8 mouse cellular contexts compared by ENCODE assay signal in the genomic region with DNA sequence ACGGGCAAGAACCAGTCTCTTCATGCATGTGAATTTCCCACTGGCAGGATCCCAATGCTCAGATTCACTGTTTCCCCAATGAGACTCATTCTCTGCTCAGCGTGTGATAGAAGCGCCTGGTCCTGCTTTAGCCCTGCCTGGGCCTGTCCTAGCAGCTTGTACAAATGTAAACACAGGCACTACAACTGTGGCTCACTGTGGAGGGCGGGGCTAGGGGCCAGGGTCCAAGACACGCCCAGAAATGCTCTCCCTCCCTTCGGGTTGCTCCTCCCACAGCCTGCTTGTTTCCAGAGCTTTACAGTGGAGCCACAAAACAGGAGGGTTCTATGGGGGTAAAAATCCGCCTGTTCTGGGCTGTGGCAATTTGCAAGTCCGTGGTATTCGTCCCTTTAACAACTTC.
DNase-seq lines count a peak whose midpoint lies in the region; ATAC-seq and TF ChIP-seq lines count a peak whose summit lies in the region.

No protein-coding gene starts in this region.

- H3K4me1 ChIP-seq in ES-E14 (ENCODE audit: control insufficient read depth in 2 of 2, insufficient read depth in 2 of 2, low read length in 2 of 2, poor library complexity in 1 of 2) = peaks cover 10 to 25% of the 10 kb centered on the region in 2 experiments
- peaks cover 19% of the 10 kb centered on the region; the same call in 1 of the 2 replicates for H3K4me1 ChIP-seq in forebrain, embryonic 14.5 days (ENCODE audit: control insufficient read depth, insufficient read depth, low read length)
- H3K4me1 ChIP-seq in hindbrain, embryonic 13.5 days (replicated peaks) = peaks cover 21% of the 10 kb centered on the region
- peaks cover 20% of the 10 kb centered on the region for H3K4me1 ChIP-seq in limb, embryonic 14.5 days (ENCODE audit: control insufficient read depth, insufficient read depth, low read length)
- peaks cover 16% of the 10 kb centered on the region for H3K4me1 ChIP-seq in midbrain, embryonic 14.5 days (ENCODE audit: control insufficient read depth, insufficient read depth, low read length)

- peak; percentile 89 for DNase-seq in ES-E14 (ENCODE audit: low read depth, low spot score)
- DNase-seq in forebrain, embryonic 14.5 days (ENCODE audit: low spot score) = peak; percentile 89
- peak; percentile 80 for DNase-seq in limb, embryonic 14.5 days (ENCODE audit: low spot score)
- peak; percentile 68 for DNase-seq in midbrain, embryonic 14.5 days
- DNase-seq in thymus, postnatal 25 days = peak; percentile 73
- DNase-seq in left cerebral cortex, adult 2 months (ENCODE audit: extremely low spot score in 1 of 2, low spot score in 2 of 2) = no peak

- no peaks in the 10 kb centered on the region for H3K9me3 ChIP-seq in ES-E14 (ENCODE audit: control insufficient read depth, insufficient read depth, low read depth, low read length)
- no peaks in the 10 kb centered on the region for H3K9me3 ChIP-seq in forebrain, embryonic 14.5 days (replicated peaks; ENCODE audit: control insufficient read depth, low read length)
- H3K9me3 ChIP-seq in hindbrain, embryonic 13.5 days = no peaks in the 10 kb centered on the region
- no peaks in the 10 kb centered on the region for H3K9me3 ChIP-seq in limb, embryonic 14.5 days (ENCODE audit: control insufficient read depth, low read length)
- no peaks in the 10 kb centered on the region for H3K9me3 ChIP-seq in midbrain, embryonic 14.5 days (ENCODE audit: control insufficient read depth, low read length)

- H3K9ac ChIP-seq in ES-E14 (ENCODE audit: insufficient read depth, low read depth, low read length, poor library complexity, severe bottlenecking) = peak overlapping the region; percentile 63; the same call in 1 of the 2 replicates
- no peak overlapping the region for H3K9ac ChIP-seq in forebrain, embryonic 14.5 days (ENCODE audit: low read length)
- H3K9ac ChIP-seq in hindbrain, embryonic 13.5 days = no peak overlapping the region
- H3K9ac ChIP-seq in limb, embryonic 14.5 days (ENCODE audit: low read depth, low read length, severe bottlenecking) = no peak overlapping the region
- no peak overlapping the region for H3K9ac ChIP-seq in midbrain, embryonic 14.5 days (replicated peaks; ENCODE audit: low read length)

- no peak for TF ChIP-seq CTCF in left cerebral cortex, adult 2 months (IDR thresholded peaks at IDR 0.05)

- peak overlapping the region; percentile 74; the same call in 1 of the 2 replicates for H3K27ac ChIP-seq in ES-E14 (ENCODE audit: insufficient read depth, low read depth, low read length, poor library complexity, severe bottlenecking)
- peak overlapping the region; percentile 39; the same call in 1 of the 2 replicates for H3K27ac ChIP-seq in forebrain, embryonic 14.5 days (ENCODE audit: low read depth, low read length)
- H3K27ac ChIP-seq in hindbrain, embryonic 13.5 days = no peak overlapping the region
- H3K27ac ChIP-seq in limb, embryonic 14.5 days (replicated peaks; ENCODE audit: low read depth, low read length) = no peak overlapping the region
- H3K27ac ChIP-seq in midbrain, embryonic 14.5 days (replicated peaks; ENCODE audit: low read depth, low read length) = no peak overlapping the region
- H3K27ac ChIP-seq in left cerebral cortex, adult 2 months = no peak overlapping the region

- in situ Hi-C loops in ES-E14 (cut with MboI; ENCODE audit: low sequenced_read_pairs in 2 of 2, unreplicated experiment in 2 of 2) = no loop called here

- no peak for TF ChIP-seq POLR2A in limb, embryonic 14.5 days (IDR thresholded peaks at IDR 0.05; ENCODE audit: borderline replicate concordance, extremely low read depth, insufficient read depth, insufficient read length)

- intact Hi-C loops in left cerebral cortex, adult 2 months (cut with DNase I) = no loop called here

- WGBS in forebrain, embryonic 14.5 days = 12% methylated on average over 9 of the region's 9 CpGs
- 30% methylated on average over 9 of the region's 9 CpGs for WGBS in hindbrain, embryonic 13.5 days
- 15% methylated on average over 9 of the region's 9 CpGs for WGBS in limb, embryonic 14.5 days
- 31% methylated on average over 9 of the region's 9 CpGs for WGBS in midbrain, embryonic 14.5 days

- no peaks in the 10 kb centered on the region for H3K36me3 ChIP-seq in ES-E14 (ENCODE audit: control insufficient read depth, insufficient read depth, low read length, poor library complexity, severe bottlenecking)
- H3K36me3 ChIP-seq in forebrain, embryonic 14.5 days (ENCODE audit: control insufficient read depth, insufficient read depth, low read length) = no peaks in the 10 kb centered on the region
- no peaks in the 10 kb centered on the region for H3K36me3 ChIP-seq in hindbrain, embryonic 13.5 days
- no peaks in the 10 kb centered on the region for H3K36me3 ChIP-seq in limb, embryonic 14.5 days (ENCODE audit: control insufficient read depth, insufficient read depth, low read length)
- H3K36me3 ChIP-seq in midbrain, embryonic 14.5 days (ENCODE audit: control insufficient read depth, insufficient read depth, low read length) = no peaks in the 10 kb centered on the region

- no peaks in the 10 kb centered on the region for H3K27me3 ChIP-seq in forebrain, embryonic 14.5 days (replicated peaks; ENCODE audit: control insufficient read depth, insufficient read depth, low read length)
- H3K27me3 ChIP-seq in hindbrain, embryonic 13.5 days = no peaks in the 10 kb centered on the region
- no peaks in the 10 kb centered on the region for H3K27me3 ChIP-seq in limb, embryonic 14.5 days (ENCODE audit: control insufficient read depth, insufficient read depth, low read length)
- no peaks in the 10 kb centered on the region for H3K27me3 ChIP-seq in midbrain, embryonic 14.5 days (ENCODE audit: control insufficient read depth, insufficient read depth, low read length)

- ATAC-seq in cerebellum, adult (ENCODE audit: insufficient number of reproducible peaks, low FRiP score, low TSS enrichment) = peak; percentile 69
- peak; percentile 91 for ATAC-seq in forebrain, embryonic 14.5 days
- ATAC-seq in hindbrain, embryonic 13.5 days (ENCODE audit: low FRiP score) = peak; percentile 86
- peak; percentile 75; the same call in 1 of the 2 replicates for ATAC-seq in limb, embryonic 14.5 days (ENCODE audit: low FRiP score, low read depth)
- peak; percentile 76 for ATAC-seq in midbrain, embryonic 14.5 days (ENCODE audit: low FRiP score, low TSS enrichment)

- no peak overlapping the region for H3K4me2 ChIP-seq in forebrain, embryonic 14.5 days (ENCODE audit: low read length)
- no peak overlapping the region for H3K4me2 ChIP-seq in hindbrain, embryonic 13.5 days
- H3K4me2 ChIP-seq in limb, embryonic 14.5 days (replicated peaks; ENCODE audit: low read depth, low read length, severe bottlenecking) = no peak overlapping the region
- no peak overlapping the region for H3K4me2 ChIP-seq in midbrain, embryonic 14.5 days (ENCODE audit: low read length)

- H3K4me3 ChIP-seq in ES-E14 (ENCODE audit: insufficient read depth in 1 of 2, low read depth in 1 of 2, low read length in 2 of 2, poor library complexity in 1 of 2, severe bottlenecking in 1 of 2) = no peak overlapping the region
- no peak overlapping the region for H3K4me3 ChIP-seq in forebrain, embryonic 14.5 days (ENCODE audit: low read depth, low read length)
- H3K4me3 ChIP-seq in hindbrain, embryonic 13.5 days = no peak overlapping the region
- no peak overlapping the region for H3K4me3 ChIP-seq in limb, embryonic 14.5 days (replicated peaks; ENCODE audit: low read length)
- H3K4me3 ChIP-seq in midbrain, embryonic 14.5 days (replicated peaks; ENCODE audit: low read depth, low read length) = no peak overlapping the region
- no peak overlapping the region for H3K4me3 ChIP-seq in left cerebral cortex, adult 2 months

TF ChIP-seq in ES-E14, 5 proteins besides CTCF, POLR2A, EP300 and RAD21:
- no peak for TF ChIP-seq ZC3H11A (IDR thresholded peaks at IDR 0.05; ENCODE audit: borderline replicate concordance, low read depth, low read length)
- no peak for TF ChIP-seq CHD2 (IDR thresholded peaks at IDR 0.05; ENCODE audit: low read depth, low read length)

Comparison
In these comparisons a context has a peak if more than half of its experiments do, and no peak if none do; other contexts are left out.
1. DNase-seq: peak in ES-E14 (single experiment), forebrain, embryonic 14.5 days (single experiment), limb, embryonic 14.5 days (single experiment), midbrain, embryonic 14.5 days (single experiment) and thymus, postnatal 25 days (single experiment); none in left cerebral cortex, adult 2 months (0 of 2).
2. H3K27ac ChIP-seq: peak in ES-E14 (single experiment) and forebrain, embryonic 14.5 days (single experiment); none in hindbrain, embryonic 13.5 days (single experiment), limb, embryonic 14.5 days (single experiment), midbrain, embryonic 14.5 days (single experiment) and left cerebral cortex, adult 2 months (single experiment).
3. Peak in every context shown above with its lines, with median percentiles within 50 percentile points of each other: ATAC-seq.